Mouse (Mus musculus): ENCODE data around the gene Tnk1.

DNA sequence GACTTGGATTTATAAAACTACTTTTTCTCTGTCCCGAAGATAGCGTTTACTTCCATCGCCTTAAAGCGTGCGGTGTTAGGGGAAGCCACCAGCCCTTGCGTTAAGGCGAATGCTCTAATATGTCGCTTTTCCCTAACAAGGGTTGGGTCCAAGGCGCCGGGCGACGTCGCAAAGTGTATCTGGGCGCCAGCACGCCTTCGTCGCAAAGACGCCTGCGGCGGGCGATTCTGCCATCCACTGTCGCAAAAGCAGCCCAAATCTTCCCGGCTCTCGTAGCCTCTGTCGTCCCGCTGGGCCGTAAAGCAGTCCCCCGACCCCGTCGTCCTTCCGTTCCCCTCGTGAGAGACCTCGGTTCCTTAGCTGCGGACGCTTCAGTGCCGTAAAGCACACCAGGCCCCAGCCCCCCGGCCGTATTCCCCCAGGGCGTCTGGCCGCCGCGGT lies 42.9 kb upstream of the Tnk1 start:
- no peak for TF ChIP-seq MAFK (IDR thresholded peaks at IDR 0.05; ENCODE audit: insufficient read depth, low read depth, low read length)
- TF ChIP-seq ZC3H11A (IDR thresholded peaks at IDR 0.05; ENCODE audit: borderline replicate concordance, low read depth, low read length): no peak
- no peak for TF ChIP-seq ZNF384 (IDR thresholded peaks at IDR 0.05; ENCODE audit: low read depth, low read length)
